Mouse (Mus musculus): Measurements from ENCODE around the gene Dock8.

Dock8 gene

GRCm38 (mm10) chr19:25123461-25123860, 124.1 kb downstream of the Dock8 start:
- DNase-seq (ENCODE audit: low spot score): no peak

- peak; percentile 13 for DNase-seq (ENCODE audit: low spot score)
These were observed 133.0 kb downstream of the Dock8 start for GRCm38 (mm10) chr19:25132322-25132721.

GRCm38 (mm10) chr19:25133959-25134358, 134.6 kb downstream of the Dock8 start:
- DNase-seq (ENCODE audit: low spot score): no peak

DNA sequence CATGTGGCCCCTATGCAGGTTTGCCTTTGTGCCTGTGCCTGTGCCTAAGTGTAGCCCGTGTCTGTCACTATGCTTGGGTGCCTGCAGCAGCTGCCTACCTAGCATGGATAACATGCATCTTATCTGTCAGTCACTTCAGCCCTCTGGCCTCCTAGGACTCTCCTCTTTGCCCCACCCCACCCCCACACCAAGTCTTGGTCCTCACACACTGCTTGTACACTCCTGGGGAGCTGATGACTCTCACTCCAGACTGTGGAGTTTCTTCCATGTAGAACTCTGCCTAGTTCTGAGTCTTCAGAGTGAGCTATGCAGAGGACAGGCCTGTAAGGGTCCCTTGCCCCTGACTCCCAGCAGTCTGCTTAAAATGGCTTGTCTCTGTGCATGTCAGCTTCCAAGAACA, 136.8 kb downstream of the Dock8 start:
- DNase-seq (ENCODE audit: low spot score): no peak

DNA sequence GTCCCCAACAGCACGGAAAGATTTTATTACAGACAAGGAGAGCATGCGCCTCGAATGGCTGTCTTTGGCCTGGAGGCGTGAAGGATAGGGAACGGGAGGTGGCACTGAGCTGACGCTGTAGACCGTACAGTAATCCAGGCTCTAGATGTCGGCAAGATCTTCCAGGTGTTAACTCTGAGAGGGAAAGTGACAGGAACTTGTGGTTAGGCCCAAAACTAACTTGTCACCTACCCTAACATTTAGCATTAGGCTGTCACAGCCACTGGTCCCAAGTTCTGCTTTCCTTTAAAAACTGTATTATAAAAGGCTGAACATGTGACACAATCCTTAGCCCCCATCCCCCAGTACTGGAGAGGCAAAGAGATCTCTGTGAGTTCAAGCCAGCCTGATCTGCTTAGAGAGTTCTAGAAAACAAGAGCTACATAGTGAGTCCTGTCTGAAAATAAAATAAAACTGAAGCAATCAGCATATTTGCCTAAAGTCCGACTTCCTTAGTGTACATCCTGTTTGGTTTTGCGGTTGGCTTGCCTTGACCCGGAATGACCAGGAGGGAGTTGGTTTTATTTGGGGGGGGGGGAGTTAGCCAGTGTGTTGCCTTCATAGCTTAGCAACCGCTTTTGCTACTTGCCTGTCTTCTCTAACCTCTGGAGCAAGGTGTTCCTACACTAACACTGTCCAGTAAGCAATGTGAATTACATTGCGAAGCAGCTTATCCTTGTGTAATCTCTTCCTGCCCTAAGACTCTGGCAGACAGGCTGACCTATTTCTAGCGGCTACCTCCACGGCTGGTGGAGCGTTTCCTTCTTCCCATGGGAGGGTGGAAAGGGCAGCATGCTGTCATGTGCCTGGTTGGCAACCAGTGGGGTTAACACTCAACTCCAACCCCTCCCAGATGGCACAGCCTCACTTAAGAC, 138.8 kb downstream of the Dock8 start:
- DNase-seq (ENCODE audit: low spot score): no peak

DNA sequence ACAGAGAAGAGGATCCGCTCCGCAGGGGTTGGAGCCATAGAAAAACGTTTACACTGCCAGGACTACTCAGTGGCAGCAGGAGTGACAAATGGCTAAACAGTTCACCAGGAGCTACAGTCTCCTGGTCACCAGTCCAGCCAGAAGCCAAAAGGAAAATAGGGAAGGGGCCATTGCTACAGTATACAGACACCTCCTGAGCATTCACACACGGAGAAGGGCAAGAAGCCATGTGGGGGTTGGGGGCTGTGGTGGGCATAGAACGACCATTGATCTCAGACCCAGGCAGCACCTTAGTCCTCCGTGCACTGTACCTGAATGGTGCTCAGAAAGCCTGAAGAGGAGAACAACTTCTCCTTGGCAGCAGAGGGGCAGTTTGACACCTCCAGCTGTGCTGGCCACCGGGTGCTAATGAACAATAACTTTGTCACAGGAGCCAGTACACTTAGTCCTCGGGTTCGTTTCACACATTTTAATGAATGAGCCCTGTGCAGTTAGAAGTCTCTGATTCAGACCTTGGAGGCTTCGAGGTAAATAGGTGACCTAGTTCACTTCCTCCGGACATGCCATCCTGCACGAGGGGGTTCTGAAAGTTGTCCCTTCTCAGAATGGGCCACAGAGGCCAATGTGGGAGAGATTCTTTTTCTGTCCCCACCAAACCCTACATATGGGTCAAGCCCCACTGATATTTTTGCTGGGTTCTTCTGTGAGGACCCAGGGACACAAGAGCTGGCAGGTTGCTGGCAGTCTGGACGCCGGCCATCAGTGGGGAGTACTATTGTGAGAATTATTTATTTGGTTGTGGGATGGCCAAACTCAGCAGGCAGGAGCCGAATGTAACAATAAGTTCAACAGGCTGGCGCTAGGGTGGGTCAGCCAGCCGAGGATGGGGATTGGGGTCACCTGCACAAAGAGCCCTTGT, 145.0 kb downstream of the Dock8 start:
- peak; percentile 7 for DNase-seq (ENCODE audit: low spot score)

- no peak for DNase-seq (ENCODE audit: low spot score)
These were observed 145.8 kb downstream of the Dock8 start for GRCm38 (mm10) chr19:25145116-25145515.

DNA sequence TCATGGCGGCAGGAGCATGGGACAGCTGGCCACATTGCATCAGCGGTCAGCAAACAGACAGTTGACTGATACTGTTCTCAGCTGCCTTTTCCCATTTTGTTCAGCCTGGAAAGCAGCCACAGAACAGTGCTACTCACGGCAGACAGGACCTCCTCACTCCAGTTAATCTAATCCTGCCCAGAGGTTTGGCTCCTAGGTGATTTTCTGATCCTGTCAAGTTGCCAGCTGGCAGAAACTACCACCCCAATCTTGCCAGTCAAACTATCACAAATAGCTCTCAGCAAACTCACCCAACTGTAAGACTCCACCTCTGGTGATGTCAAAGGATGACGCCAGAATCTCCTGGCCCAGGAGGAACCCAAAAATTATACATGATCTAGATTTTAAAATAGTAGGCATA, 146.8 kb downstream of the Dock8 start:
- DNase-seq (ENCODE audit: low spot score): no peak

GRCm38 (mm10) chr19:25149788-25150187, 150.5 kb downstream of the Dock8 start:
- no peak for DNase-seq (ENCODE audit: low spot score)

DNA sequence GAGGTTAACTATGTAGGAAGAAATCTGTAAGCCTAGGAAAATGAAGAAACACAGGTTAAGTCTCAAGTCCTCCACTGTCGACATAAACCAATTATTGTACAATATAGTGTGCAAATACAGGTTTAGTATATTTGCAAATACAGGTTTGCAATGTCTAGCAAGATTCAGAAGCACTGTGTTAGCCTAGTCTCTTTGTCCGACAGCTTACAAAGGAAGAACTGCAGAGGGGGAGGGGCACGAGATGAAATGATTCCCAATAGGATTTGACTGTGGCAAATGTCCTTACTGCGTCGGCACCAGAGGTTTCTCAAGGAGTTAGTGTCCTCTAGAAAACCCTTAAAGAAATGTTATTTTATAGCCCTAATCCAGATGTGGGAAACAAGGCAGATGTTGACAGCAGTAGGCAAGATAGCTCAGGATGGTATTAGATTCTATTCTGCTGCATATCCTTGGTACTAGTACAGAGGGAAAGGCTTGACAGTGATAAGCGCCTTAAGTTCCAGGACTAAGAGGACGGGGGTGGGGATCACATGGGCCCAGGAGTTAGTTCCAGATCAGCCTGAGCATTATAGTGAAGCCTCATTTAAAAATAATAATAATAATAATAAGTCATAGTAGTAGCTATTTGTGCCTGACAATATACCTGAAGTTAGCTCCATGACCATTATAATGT, 155.3 kb downstream of the Dock8 start:
- DNase-seq (ENCODE audit: low spot score): no peak

DNA sequence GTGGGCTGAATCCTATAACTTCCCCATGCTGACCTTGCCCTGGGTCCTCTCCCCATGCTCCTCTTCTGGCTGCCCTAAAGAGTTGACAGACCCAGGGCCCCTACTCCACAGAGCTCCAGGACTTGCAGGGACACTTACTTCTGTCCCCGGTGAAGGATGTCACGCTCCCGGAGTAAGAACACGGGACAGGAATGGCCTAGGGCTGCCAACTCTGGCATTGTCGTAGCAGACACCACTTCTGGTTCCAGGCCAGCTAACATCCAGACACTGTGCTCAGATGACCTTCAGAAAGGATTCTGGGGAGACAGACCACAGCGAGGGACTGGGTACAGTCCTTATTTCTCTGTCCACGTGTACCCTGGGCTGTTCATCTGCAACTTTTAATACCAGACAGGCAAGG, 155.9 kb downstream of the Dock8 start:
- DNase-seq (ENCODE audit: low spot score): no peak

GRCm38 (mm10) chr19:25155709-25156108, 156.4 kb downstream of the Dock8 start:
- no peak for DNase-seq (ENCODE audit: low spot score)

DNA sequence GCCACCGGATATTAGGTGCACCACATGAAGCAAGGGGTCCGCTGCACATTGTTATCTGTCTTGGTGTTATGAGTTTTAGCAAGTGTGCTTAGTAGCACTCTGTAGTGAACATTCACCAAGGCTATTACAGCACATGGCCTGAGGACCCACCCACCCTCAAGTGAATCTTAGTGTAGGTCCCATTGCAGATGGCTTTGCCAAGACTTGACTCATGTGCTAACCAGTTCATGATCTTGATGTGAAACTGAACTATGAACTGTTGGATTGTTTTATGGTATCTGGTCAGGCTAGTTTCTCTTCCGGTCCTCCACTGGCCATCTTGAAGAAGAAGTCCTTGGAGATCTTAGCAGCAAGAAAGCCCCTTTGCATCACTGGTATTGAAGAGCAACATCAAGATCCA, 162.9 kb downstream of the Dock8 start:
- no peak for DNase-seq (ENCODE audit: low spot score)

- no peak for DNase-seq (ENCODE audit: low spot score)
These were observed 164.1 kb downstream of the Dock8 start for GRCm38 (mm10) chr19:25163426-25163825.

DNA sequence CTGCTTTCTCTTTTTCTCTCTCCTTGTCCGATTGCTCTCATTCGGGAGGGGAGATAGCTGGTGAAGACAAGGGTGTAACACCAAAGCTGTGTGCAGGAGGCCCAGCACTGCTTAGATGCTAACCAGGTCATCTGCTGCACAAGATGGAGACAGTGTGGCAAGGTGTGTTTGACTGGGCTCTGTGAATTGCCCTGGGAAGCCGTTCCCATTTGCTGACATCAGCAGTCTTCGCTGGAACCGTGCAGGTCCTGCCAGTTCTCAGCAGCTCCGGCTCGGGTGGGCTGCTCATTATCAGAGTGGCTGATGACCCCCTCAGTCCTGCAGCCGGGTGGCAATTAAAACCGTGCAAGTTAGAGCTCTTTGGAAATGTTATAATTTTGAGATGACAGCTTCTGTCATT, 167.1 kb downstream of the Dock8 start:
- DNase-seq (ENCODE audit: low spot score): no peak

DNA sequence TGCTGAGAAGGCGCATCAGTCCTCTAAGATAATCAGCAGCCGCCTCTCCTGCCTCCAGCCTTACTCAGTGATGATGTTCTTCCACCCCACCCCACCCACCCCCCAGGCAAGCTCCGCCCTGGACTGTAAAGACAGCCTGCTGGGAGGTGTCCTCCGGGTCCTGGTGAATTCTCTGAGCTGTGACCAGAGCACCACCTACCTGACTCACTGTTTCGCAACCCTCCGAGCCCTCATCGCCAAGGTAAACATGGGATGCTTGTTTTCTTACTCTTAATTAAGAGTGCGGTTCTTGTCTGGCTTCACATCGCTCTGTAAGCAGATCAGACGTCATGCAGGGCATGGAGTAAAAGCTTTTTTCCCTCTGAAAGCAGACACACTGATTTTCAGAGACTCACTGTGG, 172.1 kb downstream of the Dock8 start:
- no peak for DNase-seq (ENCODE audit: low spot score)

GRCm38 (mm10) chr19:25176746-25177145, 177.4 kb downstream of the Dock8 start:
- no peak for DNase-seq (ENCODE audit: low spot score)

DNA sequence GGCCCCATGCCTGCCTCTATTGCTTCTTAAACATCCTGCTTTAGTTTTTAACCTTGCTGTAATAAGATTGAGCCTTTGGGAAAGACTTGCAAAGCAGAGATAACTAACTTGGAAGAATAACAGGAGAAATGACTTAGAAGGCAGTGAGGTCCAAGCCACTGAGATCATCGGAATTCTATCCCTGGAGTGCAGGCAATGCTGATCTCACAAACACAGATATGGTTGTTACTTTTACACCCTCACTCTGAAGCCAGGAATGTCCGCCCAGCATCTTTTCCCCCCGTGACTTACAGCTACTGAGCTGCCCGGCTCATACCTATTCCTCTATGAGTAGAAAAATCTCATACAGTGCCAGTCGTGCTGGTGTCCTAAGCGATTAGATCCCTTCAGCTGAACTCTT, 180.7 kb downstream of the Dock8 start:
- DNase-seq (ENCODE audit: low spot score): no peak

- DNase-seq (ENCODE audit: low spot score): no peak
These were observed 181.2 kb downstream of the Dock8 start for GRCm38 (mm10) chr19:25180547-25180946.

DNA sequence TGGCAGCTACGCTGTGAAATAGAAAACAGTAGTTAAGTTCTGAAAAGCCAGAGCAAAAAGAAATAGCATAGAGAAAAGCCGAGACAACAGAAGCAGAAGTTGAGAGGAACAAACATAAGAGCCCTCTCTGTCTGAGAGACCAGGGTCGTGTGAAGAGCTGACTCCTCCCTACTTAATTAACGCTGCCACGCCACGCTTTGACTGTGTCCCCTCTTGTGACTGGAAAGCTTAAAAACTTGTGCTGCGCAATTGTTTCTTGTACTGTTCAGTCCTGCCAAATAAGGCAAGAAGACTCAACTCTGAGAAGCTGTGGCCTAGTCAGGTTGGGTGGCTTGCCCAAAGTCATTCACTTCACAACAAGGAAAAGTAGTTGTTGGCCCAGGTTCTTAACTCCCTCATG, 184.7 kb downstream of the Dock8 start:
- no peak for DNase-seq (ENCODE audit: low spot score)

GRCm38 (mm10) chr19:25186316-25186715, 187.0 kb downstream of the Dock8 start:
- no peak for DNase-seq (ENCODE audit: low spot score)

DNA sequence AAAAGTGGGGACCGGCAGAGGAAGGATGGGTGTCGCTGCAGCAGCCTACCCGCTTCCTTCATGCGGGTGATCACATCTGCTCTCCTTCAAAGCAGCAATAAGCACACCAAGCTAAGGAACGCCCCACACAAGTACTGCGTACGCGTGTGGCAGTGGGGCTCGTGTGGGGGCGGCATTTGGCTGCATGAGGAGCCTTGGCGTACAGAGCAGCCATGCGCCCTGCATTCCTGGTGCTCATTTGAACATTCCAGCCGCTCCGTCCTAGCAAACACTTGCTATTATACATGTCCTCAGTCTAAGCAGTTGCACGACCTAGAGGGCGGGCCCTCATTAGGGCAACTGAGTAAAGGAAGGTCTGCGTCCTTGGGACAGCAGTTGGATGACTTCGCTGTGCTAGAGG, 188.3 kb downstream of the Dock8 start:
- no peak for DNase-seq (ENCODE audit: low spot score)

All from left cerebral cortex, adult 11 months (tissue).